9 mouse cellular contexts compared by ENCODE assay signal in genomic region chr6:116003516-116003915, GRCm38 (mm10). TPM values are rescaled to one million over a fixed set of nuclear protein-coding genes. Genes with fewer than 3 reads are reported as not detected.
DNase-seq lines count a peak whose midpoint lies in the region; ATAC-seq and TF ChIP-seq lines count a peak whose summit lies in the region.
"Had no signal": no experiment of that assay in that cellular context is flagged by ENCODE, and none has a peak within 500 bp of the region (broad histone marks: within the 10 kb centered on the region; RNA-seq: fewer than 3 reads in every experiment).

No protein-coding gene starts in this region.

- H3K9ac ChIP-seq in neural tube, embryonic 13.5 days, result no peak overlapping the region
- 0 out of 2 replicates have a peak overlapping the region, but pooled peaks have one; percentile 35 for H3K9ac ChIP-seq in intestine, embryonic 16.5 days (ENCODE audit: low read depth, low read length)

- no peaks in the 10 kb centered on the region for H3K9me3 ChIP-seq in neural tube, embryonic 13.5 days
- no peaks in the 10 kb centered on the region for H3K9me3 ChIP-seq in intestine, embryonic 16.5 days (ENCODE audit: control insufficient read depth, low read length)

- no peak overlapping the region for H3K4me2 ChIP-seq in neural tube, embryonic 13.5 days
- H3K4me2 ChIP-seq in intestine, embryonic 16.5 days (ENCODE audit: low read depth, low read length), result no peak overlapping the region

- intact Hi-C loops in gastrocnemius, adult 2 months (cut with DNase I), result no loop called here

- no peak for ATAC-seq in neural tube, embryonic 13.5 days (ENCODE audit: low read depth)
- ATAC-seq in intestine, embryonic 16.5 days, result no peak

- no peak for TF ChIP-seq POLR2A in small intestine, adult 2 months (IDR thresholded peaks at IDR 0.05; ENCODE audit: low read depth, low read length)

- H3K27me3 ChIP-seq in neural tube, embryonic 13.5 days, result no peaks in the 10 kb centered on the region
- no peaks in the 10 kb centered on the region for H3K27me3 ChIP-seq in intestine, embryonic 16.5 days (replicated peaks; ENCODE audit: control insufficient read depth, insufficient read depth, low read length)
- H3K27me3 ChIP-seq in small intestine, adult 2 months (ENCODE audit: control insufficient read depth, insufficient read depth, low read length), result no peaks in the 10 kb centered on the region
- H3K27me3 ChIP-seq: CH12.LX had no signal

- H3K27ac ChIP-seq in gastrocnemius, adult 2 months, result peak overlapping the region; percentile 94
- H3K27ac ChIP-seq in neural tube, embryonic 13.5 days (replicated peaks), result 0 out of 2 replicates have a peak overlapping the region, but pooled peaks have one; percentile 38
- peak overlapping the region; percentile 43 for H3K27ac ChIP-seq in intestine, embryonic 16.5 days (ENCODE audit: low read length)
- peak overlapping the region; percentile 58; the same call in 1 of the 2 replicates for H3K27ac ChIP-seq in small intestine, adult 2 months (ENCODE audit: insufficient read depth, low read depth, low read length)

- WGBS in neural tube, embryonic 13.5 days, result 77% methylated on average over 5 of the region's 5 CpGs
- WGBS in intestine, embryonic 16.5 days, result 61% methylated on average over 5 of the region's 5 CpGs
- WGBS in small intestine, adult 2 months, result 63% methylated on average over 5 of the region's 5 CpGs

- peak; percentile 42 for DNase-seq in gastrocnemius, adult 2 months
- DNase-seq in gastrocnemius, postnatal 10 days, result no peak
- DNase-seq in neural tube, embryonic 10.5 days (ENCODE audit: extremely low spot score, low spot score), result no peak
- no peak for DNase-seq in ovary, postnatal 14 days (ENCODE audit: low spot score)
- DNase-seq in embryo, embryonic 10.5 days (ENCODE audit: low spot score), result no peak

- TF ChIP-seq CTCF in gastrocnemius, adult 2 months (IDR thresholded peaks at IDR 0.05), result no peak
- no peak for TF ChIP-seq CTCF in small intestine, adult 2 months (IDR thresholded peaks at IDR 0.05; ENCODE audit: extremely low read depth, insufficient read length, insufficient replicate concordance, low read depth, low read length)

- peak overlapping the region; percentile 40 for H3K4me3 ChIP-seq in gastrocnemius, adult 2 months
- H3K4me3 ChIP-seq in neural tube, embryonic 13.5 days, result no peak overlapping the region
- H3K4me3 ChIP-seq in intestine, embryonic 16.5 days (ENCODE audit: low read length), result no peak overlapping the region
- H3K4me3 ChIP-seq in small intestine, adult 2 months (ENCODE audit: low read depth, low read length), result no peak overlapping the region

- H3K36me3 ChIP-seq in neural tube, embryonic 13.5 days, result no peaks in the 10 kb centered on the region
- H3K36me3 ChIP-seq in intestine, embryonic 16.5 days (ENCODE audit: control insufficient read depth, insufficient read depth, low read length), result no peaks in the 10 kb centered on the region
- no peaks in the 10 kb centered on the region for H3K36me3 ChIP-seq in small intestine, adult 2 months (ENCODE audit: control insufficient read depth, insufficient read depth, low read length)

- peaks cover 16% of the 10 kb centered on the region for H3K4me1 ChIP-seq in neural tube, embryonic 13.5 days (replicated peaks)
- peaks cover 8% of the 10 kb centered on the region; the same call in 1 of the 2 replicates for H3K4me1 ChIP-seq in intestine, embryonic 16.5 days (ENCODE audit: control insufficient read depth, insufficient read depth, low read length)
- peaks cover 2% of the 10 kb centered on the region; the same call in 1 of the 2 replicates for H3K4me1 ChIP-seq in small intestine, adult 2 months (ENCODE audit: control insufficient read depth, insufficient read depth, insufficient read length, low read length)

RNA-seq across cellular contexts. Expression of gene Plxnd1, which starts 8.7 kb away (rescaled TPM):
- 10 to 100 TPM; 14.7 to 26.7 TPM for total RNA-seq in gastrocnemius, adult 2 months (2021)
- total RNA-seq in gastrocnemius, postnatal 10 days (2021), result 100 to 1,000 TPM in 1 of 2 experiments, 10 to 100 TPM in 1; 90.1 to 127 TPM
- polyA plus RNA-seq in neural tube, embryonic 13.5 days (2015; fragmentation: Nextera tagmentation; extraction: Ambion mirVana), result 13.5 and 17.8 TPM in 2 replicates
- 18.7 and 19.3 TPM in 2 replicates for polyA plus RNA-seq in intestine, embryonic 16.5 days (2015; fragmentation: Nextera tagmentation; extraction: Ambion mirVana)
- 26.2 TPM in 2 replicates for polyA plus RNA-seq in small intestine, adult 2 months (2012; rRNA removed)

RNA-seq across cellular contexts. Expression of gene H1foo, which starts 58.8 kb away (rescaled TPM):
- not detected for total RNA-seq in gastrocnemius, adult 2 months (2021)
- total RNA-seq in gastrocnemius, postnatal 10 days (2021), result not detected
- not detected in 2 replicates for polyA plus RNA-seq in neural tube, embryonic 13.5 days (2015; fragmentation: Nextera tagmentation; extraction: Ambion mirVana)
- polyA plus RNA-seq in intestine, embryonic 16.5 days (2015; fragmentation: Nextera tagmentation; extraction: Ambion mirVana), result not detected in 2 replicates
- not detected in 2 replicates for polyA plus RNA-seq in small intestine, adult 2 months (2012; rRNA removed)

Comparison
In these comparisons a context has a peak if more than half of its experiments do, and no peak if none do; other contexts are left out.
1. H3K27ac ChIP-seq: peak in every context shown above with its lines; median percentile 94 in gastrocnemius, adult 2 months; 58 in small intestine, adult 2 months; 43 in intestine, embryonic 16.5 days; 38 in neural tube, embryonic 13.5 days.